Mouse (Mus musculus): ENCODE data around the gene Tmem183a. TPM values are rescaled to one million over a fixed set of nuclear protein-coding genes. Genes with fewer than 3 reads are reported as not detected.
A peak's percentile ranks its signal among the peaks of the same experiment; 100 is the strongest.

The Tmem183a gene
- polyA plus RNA-seq, 1 experiment, result 67.3 TPM

- Histone ChIP-seq H3K36me3 (ENCODE audit: control insufficient read depth, insufficient read depth) (no peaks in the 10 kb centered on the region), H3K4me2 (ENCODE audit: low read depth) (peak within 1 kb of the TSS; percentile 76), H3K4me3 (peak within 1 kb of the TSS; percentile 23), H3ac (ENCODE audit: control insufficient read depth, insufficient read length) (no peak within 1 kb of the TSS), H3K27me3 (ENCODE audit: control insufficient read depth, insufficient read depth, insufficient read length) (no peaks in the 10 kb centered on the region), H3K79me2 (ENCODE audit: control insufficient read depth, insufficient read depth) (peaks cover 6% of the 10 kb centered on the region)
- no peak for TF ChIP-seq MAX (IDR thresholded peaks at IDR 0.05; ENCODE audit: low read depth)
- peak; percentile 80 for TF ChIP-seq USF1 (IDR thresholded peaks at IDR 0.05; ENCODE audit: low read depth)
- TF ChIP-seq POLR2AphosphoS2 (IDR thresholded peaks at IDR 0.05; ENCODE audit: insufficient read length, low read depth), result no peak
- TF ChIP-seq E2F4 (IDR thresholded peaks at IDR 0.05; ENCODE audit: insufficient read depth), result no peak
- peak; percentile 96 for TF ChIP-seq SRF (IDR thresholded peaks at IDR 0.05; ENCODE audit: control insufficient read depth, insufficient read length, low read depth)
- peak; percentile 87 to 99 (median 99) for TF ChIP-seq MYOG (IDR thresholded peaks at IDR 0.05; ENCODE audit: control insufficient read depth in 1 of 3, insufficient read depth in 1 of 3, insufficient read length in 2 of 3, low read depth in 2 of 3)
- peak; percentile 73 for TF ChIP-seq POLR2A (IDR thresholded peaks at IDR 0.05; ENCODE audit: insufficient read length, low read depth)
- TF ChIP-seq MYOD1 (IDR thresholded peaks at IDR 0.05; ENCODE audit: control insufficient read depth in 1 of 3, insufficient read length in 2 of 3, low read depth in 2 of 3), result peak; percentile 75 to 99 (median 97)
- no peak for TF ChIP-seq CEBPB (IDR thresholded peaks at IDR 0.05; ENCODE audit: insufficient read depth, poor library complexity, severe bottlenecking)
- peak; percentile 96 for TF ChIP-seq TCF3 (IDR thresholded peaks at IDR 0.05; ENCODE audit: insufficient read length, low read depth)
- TF ChIP-seq REST (IDR thresholded peaks at IDR 0.05; ENCODE audit: insufficient read depth, insufficient read length), result no peak
- TF ChIP-seq TCF12 (IDR thresholded peaks at IDR 0.05; ENCODE audit: insufficient read depth, poor library complexity, severe bottlenecking), result peak; percentile 93
These were observed 29.0 kb downstream of the Tmem183a start, which contains the start of gene Ppfia4 for GRCm38 (mm10) chr1:134332770-134333271. Gene Ppfia4 (minus strand): TSS chr1:134332928.

- peak in 1 of 3 experiments; percentile 1 for TF ChIP-seq MYOD1 (IDR thresholded peaks at IDR 0.05; ENCODE audit: control insufficient read depth in 1 of 3, insufficient read length in 2 of 3, low read depth in 2 of 3)
- TF ChIP-seq E2F4 (IDR thresholded peaks at IDR 0.05; ENCODE audit: insufficient read depth), result no peak
- no peaks in the 10 kb centered on the region for H3K36me3 ChIP-seq (ENCODE audit: control insufficient read depth, insufficient read depth)
- H3K79me2 ChIP-seq (ENCODE audit: control insufficient read depth, insufficient read depth), result peaks cover 6% of the 10 kb centered on the region
- H3K27me3 ChIP-seq (ENCODE audit: control insufficient read depth, insufficient read depth, insufficient read length), result no peaks in the 10 kb centered on the region
- peak overlapping the region; percentile 76 for H3K4me2 ChIP-seq (ENCODE audit: low read depth)
- peak overlapping the region; percentile 23 for H3K4me3 ChIP-seq
- no peak overlapping the region for H3ac ChIP-seq (ENCODE audit: control insufficient read depth, insufficient read length)
These were observed 29.7 kb downstream of the Tmem183a start for GRCm38 (mm10) chr1:134331879-134332635.

GRCm38 (mm10) chr1:134326841-134327346 is 34.9 kb downstream of the Tmem183a start:
- Histone ChIP-seq H3K4me2 (ENCODE audit: low read depth) (no peak overlapping the region), H3K27me3 (ENCODE audit: control insufficient read depth, insufficient read depth, insufficient read length) (no peaks in the 10 kb centered on the region), H3K4me3 (no peak overlapping the region), H3K79me2 (ENCODE audit: control insufficient read depth, insufficient read depth) (peaks cover 6% of the 10 kb centered on the region), H3ac (ENCODE audit: control insufficient read depth, insufficient read length) (no peak overlapping the region), H3K36me3 (ENCODE audit: control insufficient read depth, insufficient read depth) (peaks cover 3% of the 10 kb centered on the region)
- TF ChIP-seq TCF12 (IDR thresholded peaks at IDR 0.05; ENCODE audit: insufficient read depth, poor library complexity, severe bottlenecking) (no peak), TCF3 (IDR thresholded peaks at IDR 0.05; ENCODE audit: insufficient read length, low read depth) (no peak), REST (IDR thresholded peaks at IDR 0.05; ENCODE audit: insufficient read depth, insufficient read length) (no peak), USF1 (IDR thresholded peaks at IDR 0.05; ENCODE audit: low read depth) (no peak), SRF (IDR thresholded peaks at IDR 0.05; ENCODE audit: control insufficient read depth, insufficient read length, low read depth) (no peak)

GRCm38 (mm10) chr1:134322591-134322990 is 39.2 kb downstream of the Tmem183a start:
- no peak overlapping the region for H3ac ChIP-seq (ENCODE audit: control insufficient read depth, insufficient read length)
- peak overlapping the region; percentile 6 for H3K4me2 ChIP-seq (ENCODE audit: low read depth)
- no peak overlapping the region for H3K4me3 ChIP-seq
- TF ChIP-seq MAX (IDR thresholded peaks at IDR 0.05; ENCODE audit: low read depth) (no peak), CEBPB (IDR thresholded peaks at IDR 0.05; ENCODE audit: insufficient read depth, poor library complexity, severe bottlenecking) (no peak), MYOG (IDR thresholded peaks at IDR 0.05; ENCODE audit: control insufficient read depth in 1 of 3, insufficient read depth in 1 of 3, insufficient read length in 2 of 3, low read depth in 2 of 3) (no peak), SRF (IDR thresholded peaks at IDR 0.05; ENCODE audit: control insufficient read depth, insufficient read length, low read depth) (no peak)
- H3K27me3 ChIP-seq (ENCODE audit: control insufficient read depth, insufficient read depth, insufficient read length), result no peaks in the 10 kb centered on the region
- peaks cover 3% of the 10 kb centered on the region for H3K36me3 ChIP-seq (ENCODE audit: control insufficient read depth, insufficient read depth)
- no peaks in the 10 kb centered on the region for H3K79me2 ChIP-seq (ENCODE audit: control insufficient read depth, insufficient read depth)

GRCm38 (mm10) chr1:134320691-134321301 is 41.0 kb downstream of the Tmem183a start:
- no peaks in the 10 kb centered on the region for H3K79me2 ChIP-seq (ENCODE audit: control insufficient read depth, insufficient read depth)
- TF ChIP-seq E2F4 (IDR thresholded peaks at IDR 0.05; ENCODE audit: insufficient read depth) (no peak), MYOD1 (IDR thresholded peaks at IDR 0.05; ENCODE audit: control insufficient read depth in 1 of 3, insufficient read length in 2 of 3, low read depth in 2 of 3) (peak; percentile 56 to 99 (median 99)), MYOG (IDR thresholded peaks at IDR 0.05; ENCODE audit: control insufficient read depth in 1 of 3, insufficient read depth in 1 of 3, insufficient read length in 2 of 3, low read depth in 2 of 3) (peak; percentile 90 to 100 (median 99)), CEBPB (IDR thresholded peaks at IDR 0.05; ENCODE audit: insufficient read depth, poor library complexity, severe bottlenecking) (no peak), POLR2AphosphoS2 (IDR thresholded peaks at IDR 0.05; ENCODE audit: insufficient read length, low read depth) (peak; percentile 16), SRF (IDR thresholded peaks at IDR 0.05; ENCODE audit: control insufficient read depth, insufficient read length, low read depth) (peak; percentile 15), MAX (IDR thresholded peaks at IDR 0.05; ENCODE audit: low read depth) (no peak), REST (IDR thresholded peaks at IDR 0.05; ENCODE audit: insufficient read depth, insufficient read length) (no peak), TCF12 (IDR thresholded peaks at IDR 0.05; ENCODE audit: insufficient read depth, poor library complexity, severe bottlenecking) (peak; percentile 93), POLR2A (IDR thresholded peaks at IDR 0.05; ENCODE audit: insufficient read length, low read depth) (peak; percentile 31), TCF3 (IDR thresholded peaks at IDR 0.05; ENCODE audit: insufficient read length, low read depth) (peak; percentile 99), USF1 (IDR thresholded peaks at IDR 0.05; ENCODE audit: low read depth) (no peak)
- H3K36me3 ChIP-seq (ENCODE audit: control insufficient read depth, insufficient read depth), result no peaks in the 10 kb centered on the region

More at GRCm38 (mm10) chr1:134320691-134321301, 41.0 kb downstream of the Tmem183a start:
- Histone ChIP-seq H3ac (ENCODE audit: control insufficient read depth, insufficient read length) (no peak overlapping the region), H3K4me3 (no peak overlapping the region), H3K4me2 (ENCODE audit: low read depth) (peak overlapping the region; percentile 53), H3K27me3 (ENCODE audit: control insufficient read depth, insufficient read depth, insufficient read length) (no peaks in the 10 kb centered on the region)
